Mouse (Mus musculus): ENCODE measurements around the gene Rasl11b. TPM values are rescaled to one million over a fixed set of nuclear protein-coding genes. Genes with fewer than 3 reads are reported as not detected.

Rasl11b gene
- total RNA-seq, 2 experiments from 2014 or later, result 42.7 to 50.6 TPM

DNA sequence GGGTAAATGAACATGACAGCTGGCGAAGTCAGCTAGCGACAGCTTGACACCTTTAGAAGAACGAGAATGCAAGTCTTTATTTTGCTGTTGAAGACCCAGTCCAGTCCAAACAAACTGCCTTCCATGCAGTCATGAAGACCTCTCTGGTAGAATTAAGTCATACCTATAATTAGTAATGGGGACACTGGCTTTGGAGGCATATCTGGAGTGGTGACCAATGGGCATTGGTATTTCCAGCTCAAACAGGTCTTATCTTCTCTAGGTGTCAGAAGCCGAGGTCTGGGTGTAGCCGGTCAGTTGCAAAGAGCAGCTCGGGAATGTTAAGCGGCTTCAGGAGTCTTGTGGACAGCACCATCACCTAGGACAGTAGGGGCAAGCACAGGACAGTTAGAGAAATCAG is 11.0 kb downstream of the Rasl11b start:
- intact Hi-C loops (cut with DNase I), result no loop called here
- no peak for DNase-seq

DNA sequence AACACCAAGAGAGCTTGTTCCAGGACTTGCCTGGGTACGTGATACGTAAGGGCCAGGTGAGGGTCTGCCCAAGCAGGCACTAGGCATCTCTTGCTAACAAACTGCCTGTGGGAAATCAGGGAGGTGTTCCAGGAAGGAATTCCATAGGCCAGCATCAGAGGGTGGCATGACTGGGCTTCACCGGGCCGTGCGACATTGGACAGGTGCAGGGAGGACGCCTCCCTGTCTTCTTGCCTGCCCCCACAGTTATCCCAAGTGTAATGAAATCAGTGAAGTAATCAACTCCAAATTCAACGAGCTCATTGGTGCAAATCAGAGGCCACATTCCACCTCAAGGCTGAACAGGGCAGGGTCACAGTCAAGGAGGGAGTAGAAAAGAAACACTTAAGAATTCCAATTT is 11.6 kb downstream of the Rasl11b start:
- intact Hi-C loops (cut with DNase I), result no loop called here
- DNase-seq, result no peak

GRCm38 (mm10) chr5:74207209-74207608 is 12.1 kb downstream of the Rasl11b start:
- no peak for DNase-seq
- intact Hi-C loops (cut with DNase I), result no loop called here

GRCm38 (mm10) chr5:74208438-74208837 is 13.4 kb downstream of the Rasl11b start:
- intact Hi-C loops (cut with DNase I), result no loop called here
- DNase-seq, result no peak

GRCm38 (mm10) chr5:74209640-74210039 is 14.6 kb downstream of the Rasl11b start:
- intact Hi-C loops (cut with DNase I), result no loop called here
- no peak for DNase-seq

GRCm38 (mm10) chr5:74211346-74211745 is 16.3 kb downstream of the Rasl11b start:
- intact Hi-C loops (cut with DNase I), result no loop called here

DNA sequence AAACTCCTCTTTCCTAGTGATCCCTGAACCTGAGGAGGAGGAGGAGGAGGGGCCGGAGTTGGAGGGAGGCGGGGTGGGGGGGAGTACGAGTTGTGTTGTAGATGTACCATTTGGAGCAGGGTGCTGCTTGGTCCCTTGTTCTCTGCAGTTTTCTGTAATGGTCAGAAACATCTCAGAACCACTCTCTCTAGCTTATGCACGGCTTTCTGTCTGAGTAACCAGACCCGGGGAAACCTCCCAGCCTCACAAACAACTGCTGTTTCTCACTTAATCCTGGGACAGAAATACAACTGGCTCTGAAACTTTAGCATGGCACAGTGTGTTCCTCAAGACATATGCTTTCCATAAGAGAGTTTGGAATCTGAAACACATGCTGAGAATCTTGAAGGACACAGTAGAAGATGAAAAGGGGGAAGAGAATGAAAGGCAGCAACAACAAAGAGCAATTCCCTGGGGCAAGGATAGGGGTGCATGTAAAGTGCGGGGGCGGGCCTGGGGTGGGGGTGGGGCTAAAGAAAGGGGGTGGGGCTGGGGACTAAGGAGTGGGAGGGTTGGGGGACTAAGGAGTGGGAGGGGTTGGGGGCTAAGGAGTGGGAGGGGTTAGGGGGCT is 19.5 kb downstream of the Rasl11b start:
- intact Hi-C loops (cut with DNase I), result no loop called here

More at GRCm38 (mm10) chr5:74211346-74211745, 16.3 kb downstream of the Rasl11b start:
- no peak for DNase-seq

DNA sequence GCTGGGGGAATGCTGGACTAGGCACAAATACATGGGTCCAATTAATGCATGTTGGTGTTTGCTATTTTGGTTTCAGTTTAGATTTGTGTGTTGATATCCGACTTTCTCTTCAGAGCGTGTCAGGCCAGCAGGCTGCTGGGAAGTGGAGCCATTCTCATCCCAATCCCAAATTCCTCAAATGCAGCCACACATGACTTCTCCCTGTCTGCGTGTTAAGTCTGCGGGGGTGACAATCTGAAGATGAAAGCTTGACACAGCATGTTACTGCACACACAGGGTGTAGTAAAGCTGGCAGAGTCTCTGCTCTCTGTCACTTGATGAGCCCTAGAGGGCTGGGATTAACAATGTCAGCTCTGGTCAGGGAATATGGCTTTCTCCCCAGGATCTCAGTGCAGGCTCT is 20.0 kb downstream of the Rasl11b start:
- intact Hi-C loops (cut with DNase I), result no loop called here
- DNase-seq, result no peak

More for the DNA sequence above, 19.5 kb downstream of the Rasl11b start:
- no peak for DNase-seq

DNA sequence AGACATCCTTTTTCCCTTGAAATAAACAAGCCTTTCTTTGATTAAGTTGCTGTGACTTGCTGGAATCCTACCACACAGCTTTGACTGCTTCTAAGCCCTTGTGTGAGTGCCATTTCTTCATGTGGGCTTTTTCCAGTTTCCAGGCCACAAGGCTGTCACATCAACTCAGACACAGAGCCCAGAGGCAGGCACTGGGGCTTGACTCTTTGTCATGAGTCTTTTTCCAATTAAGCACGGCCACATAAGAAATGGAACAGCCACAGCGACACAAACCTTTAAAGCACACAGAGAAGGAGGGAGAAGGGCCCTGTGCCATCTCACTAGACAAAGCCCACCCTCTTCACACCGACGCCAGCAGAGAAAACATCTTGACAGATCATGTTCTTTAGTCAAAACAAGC is 23.4 kb downstream of the Rasl11b start:
- DNase-seq, result no peak
- intact Hi-C loops (cut with DNase I), result no loop called here

- intact Hi-C loops (cut with DNase I), result no loop called here
- no peak for DNase-seq
Measured at GRCm38 (mm10) chr5:74222626-74223025, 27.5 kb downstream of the Rasl11b start.

GRCm38 (mm10) chr5:74224480-74224879 is 29.4 kb downstream of the Rasl11b start:
- no peak for DNase-seq

GRCm38 (mm10) chr5:74226183-74226582 is 31.1 kb downstream of the Rasl11b start:
- no peak for DNase-seq

More at GRCm38 (mm10) chr5:74224480-74224879, 29.4 kb downstream of the Rasl11b start:
- intact Hi-C loops (cut with DNase I), result no loop called here

DNA sequence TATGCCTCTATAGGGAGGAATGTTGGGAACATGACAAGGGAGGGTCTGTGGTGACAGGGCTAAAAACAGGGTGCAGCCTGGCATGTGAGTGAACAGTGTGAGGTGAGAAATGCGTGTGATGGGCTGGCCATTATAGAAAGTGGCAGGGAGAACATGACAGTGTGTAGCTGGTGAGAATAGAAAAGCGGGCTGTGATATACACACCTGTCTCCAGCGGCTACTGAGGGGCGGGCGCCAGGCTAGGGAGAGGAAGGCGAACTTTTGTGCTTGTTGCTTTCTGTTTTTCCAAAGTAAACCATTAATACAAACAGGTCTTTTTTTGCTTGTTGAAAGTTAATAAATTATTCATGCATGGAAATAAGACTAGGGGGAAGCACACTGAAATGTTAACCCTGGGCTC is 32.3 kb downstream of the Rasl11b start:
- DNase-seq, result no peak
- intact Hi-C loops (cut with DNase I), result no loop called here

More at GRCm38 (mm10) chr5:74226183-74226582, 31.1 kb downstream of the Rasl11b start:
- intact Hi-C loops (cut with DNase I), result no loop called here

DNA sequence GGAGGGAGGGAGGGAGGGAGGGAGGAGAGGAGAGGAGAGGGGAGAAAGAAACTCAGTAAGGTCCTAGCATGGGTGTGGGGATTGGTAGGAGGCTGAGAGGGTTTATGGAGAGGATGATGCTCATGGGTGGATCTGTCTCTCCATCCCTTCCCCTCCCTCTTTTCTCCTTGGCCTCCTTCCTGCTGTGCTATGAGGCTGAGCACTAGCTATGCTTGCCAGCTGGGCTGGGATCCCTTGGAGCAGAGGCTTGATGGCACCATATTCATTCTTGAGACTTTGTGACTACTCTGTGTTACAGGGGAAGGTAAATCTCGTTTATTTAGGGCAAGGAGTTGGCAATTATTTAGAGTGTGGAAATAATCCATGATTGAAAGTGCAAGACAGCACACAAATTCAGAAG is 33.9 kb downstream of the Rasl11b start:
- no peak for DNase-seq
- intact Hi-C loops (cut with DNase I), result no loop called here

DNA sequence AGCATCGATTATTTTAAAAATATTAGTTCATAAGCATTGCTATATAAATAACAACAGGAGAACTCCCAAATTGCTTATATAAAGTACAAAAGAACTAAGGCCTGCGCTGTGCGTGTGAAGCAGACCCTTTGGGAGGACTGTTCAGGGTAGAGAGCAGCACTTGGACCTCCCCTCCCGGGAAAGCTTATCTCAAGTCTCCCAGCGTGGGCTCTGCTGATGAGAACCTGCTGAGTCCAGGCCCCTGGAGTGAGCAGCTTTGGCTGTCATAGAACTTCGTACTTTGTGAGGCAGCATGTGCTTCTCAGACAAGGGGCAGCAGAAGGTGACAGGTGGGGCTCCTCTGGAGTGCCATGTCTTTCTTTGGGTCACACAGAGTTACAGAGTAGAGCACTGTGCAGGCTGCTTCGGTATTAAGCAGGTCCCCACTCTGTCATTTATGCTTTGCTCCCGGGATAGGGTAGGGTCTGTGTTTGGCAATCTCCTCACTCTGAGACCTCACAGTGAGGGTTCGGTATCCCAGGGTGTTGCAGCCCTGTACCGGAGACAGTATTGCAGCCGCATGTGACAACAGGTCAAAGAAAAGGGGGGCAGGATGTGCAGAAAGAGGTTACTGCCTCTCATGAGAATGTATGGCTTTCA is 34.8 kb downstream of the Rasl11b start:
- intact Hi-C loops (cut with DNase I), result no loop called here

DNA sequence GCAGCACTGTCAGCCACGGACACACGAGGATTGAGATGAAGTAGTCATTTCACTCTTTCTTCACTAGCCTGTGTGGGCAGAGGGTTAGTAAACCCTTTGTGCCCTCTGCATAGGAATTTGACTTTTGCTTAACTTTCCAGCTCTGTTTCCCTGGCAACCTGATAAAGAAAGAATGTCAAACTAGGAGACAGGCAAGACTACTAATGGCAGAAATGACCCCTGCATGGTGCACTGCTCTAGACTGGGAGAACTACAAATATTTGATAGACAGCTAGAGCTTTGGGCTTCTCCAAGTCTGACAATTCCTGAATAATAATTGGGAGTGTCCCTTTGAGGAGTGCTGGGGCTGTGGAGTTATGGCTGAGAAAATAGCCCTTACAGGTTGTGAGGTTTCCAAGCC is 35.4 kb downstream of the Rasl11b start:
- DNase-seq, result no peak

More for the DNA sequence above, 34.8 kb downstream of the Rasl11b start:
- no peak for DNase-seq

GRCm38 (mm10) chr5:74233808-74234207 is 38.7 kb downstream of the Rasl11b start:
- no peak for DNase-seq
- intact Hi-C loops (cut with DNase I), result no loop called here

More for the DNA sequence above, 35.4 kb downstream of the Rasl11b start:
- intact Hi-C loops (cut with DNase I), result no loop called here

DNA sequence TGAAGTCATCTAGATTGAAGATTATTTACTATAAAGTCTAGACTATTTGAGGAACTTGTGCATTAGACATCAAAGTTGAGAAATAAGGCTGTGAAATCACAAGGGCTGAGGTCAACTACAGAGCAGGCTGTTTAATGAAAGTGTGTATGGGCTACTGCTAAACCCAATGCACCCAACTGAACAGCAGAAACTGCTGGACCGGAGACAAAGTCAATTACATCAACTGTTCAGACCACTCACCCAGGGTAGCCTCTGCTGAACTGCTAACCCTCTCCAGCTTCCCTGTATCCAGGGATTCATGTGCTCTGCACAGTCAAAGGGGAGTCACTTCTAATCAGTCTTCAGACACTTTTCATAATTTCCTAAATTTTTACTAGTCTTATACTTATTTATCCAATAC is 44.3 kb downstream of the Rasl11b start:
- intact Hi-C loops (cut with DNase I), result no loop called here
- DNase-seq, result no peak

DNA sequence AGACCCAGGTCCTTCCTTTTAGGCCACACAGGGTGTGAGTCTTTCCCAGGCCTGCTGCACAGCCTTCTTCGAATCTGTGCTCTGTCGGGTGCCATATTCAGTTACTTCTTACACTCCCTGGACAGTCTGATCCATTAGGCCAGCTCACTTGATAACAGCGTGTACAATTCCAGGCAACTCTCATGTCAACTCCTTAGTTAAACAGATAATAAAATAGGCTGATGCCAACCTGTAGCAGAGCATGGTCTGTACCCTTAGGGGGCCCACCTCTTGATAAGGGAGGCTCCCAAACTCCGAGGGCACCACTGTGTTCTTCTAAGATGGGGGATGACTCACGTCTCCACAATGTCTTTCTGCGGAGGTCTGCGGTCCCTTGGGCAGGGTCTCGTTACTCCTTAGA is 45.2 kb downstream of the Rasl11b start:
- DNase-seq, result no peak
- intact Hi-C loops (cut with DNase I), result no loop called here

GRCm38 (mm10) chr5:74240926-74241680 is 46.0 kb downstream of the Rasl11b start:
- intact Hi-C loops (cut with DNase I), result no loop called here
- DNase-seq, result no peak

GRCm38 (mm10) chr5:74242654-74243053 is 47.6 kb downstream of the Rasl11b start:
- no peak for DNase-seq
- intact Hi-C loops (cut with DNase I), result no loop called here
